Mouse (Mus musculus) hindbrain, embryonic 13.5 days (tissue): Measurements from ENCODE around the gene P4ha2. TPM values are rescaled to one million over a fixed set of nuclear protein-coding genes. Genes with fewer than 3 reads are reported as not detected.

Source experiments
- ATAC-seq: fragments of 200-750 bp; cut with Nextera tagmentation; 2 replicates; pipeline ENCODE4 v1.8.0; 2017; ENCODE audit warnings: moderate TSS enrichment; ENCODE audit not compliant: low FRiP score
- H3K27ac ChIP-seq: fragments of 300-500 bp; sonication (generic); 2 replicates; pipeline ENCODE4 v1.5.1; 2015; ENCODE audit warnings: inconsistent platforms, mild to moderate bottlenecking, moderate library complexity
- H3K27me3 ChIP-seq: fragments of 300-500 bp; sonication (generic); 2 replicates; pipeline ENCODE4 v1.6.1; 2015; ENCODE audit warnings: mild to moderate bottlenecking, inconsistent platforms
- H3K36me3 ChIP-seq: fragments of 300-500 bp; sonication (generic); 2 replicates; pipeline ENCODE4 v1.6.1; 2015; ENCODE audit warnings: mild to moderate bottlenecking, inconsistent platforms
- H3K4me1 ChIP-seq: fragments of 300-500 bp; sonication (generic); replicated peaks from 2 replicates; pipeline ENCODE4 v1.6.1; 2015; ENCODE audit warnings: inconsistent platforms
- H3K4me2 ChIP-seq: fragments of 300-500 bp; sonication (generic); 2 replicates; pipeline ENCODE4 v1.6.1; 2015; ENCODE audit warnings: inconsistent platforms, mild to moderate bottlenecking, moderate library complexity
- H3K4me3 ChIP-seq: fragments of 300-500 bp; sonication (generic); 2 replicates; pipeline ENCODE4 v1.5.1; 2015; ENCODE audit warnings: mild to moderate bottlenecking, inconsistent platforms
- H3K9ac ChIP-seq: fragments of 300-500 bp; sonication (generic); 2 replicates; pipeline ENCODE4 v1.6.1; 2015; ENCODE audit warnings: mild to moderate bottlenecking, inconsistent platforms
- H3K9me3 ChIP-seq: fragments of 300-500 bp; sonication (generic); 2 replicates; pipeline ENCODE4 v1.6.1; 2016; ENCODE audit warnings: inconsistent platforms
- WGBS: fragments of 180-500 bp; shearing (Covaris S2); methylation state at CpG from one replicate; pipeline ENCODE4 v1.1.7; 2015; 5-methylcytosine and 5-hydroxymethylcytosine counted together
- polyA plus RNA-seq: library from polyadenylated mRNA; unstranded; fragments of >200 nt; fragmentation: Nextera tagmentation; extraction: Ambion mirVana; gene quantifications from 2 replicates; pipeline ENCODE4 v1.2.1, GENCODE M21; 2015

The P4ha2 gene
- polyA plus RNA-seq, 1 experiment from 2014 or later = 10.9 TPM

DNA sequence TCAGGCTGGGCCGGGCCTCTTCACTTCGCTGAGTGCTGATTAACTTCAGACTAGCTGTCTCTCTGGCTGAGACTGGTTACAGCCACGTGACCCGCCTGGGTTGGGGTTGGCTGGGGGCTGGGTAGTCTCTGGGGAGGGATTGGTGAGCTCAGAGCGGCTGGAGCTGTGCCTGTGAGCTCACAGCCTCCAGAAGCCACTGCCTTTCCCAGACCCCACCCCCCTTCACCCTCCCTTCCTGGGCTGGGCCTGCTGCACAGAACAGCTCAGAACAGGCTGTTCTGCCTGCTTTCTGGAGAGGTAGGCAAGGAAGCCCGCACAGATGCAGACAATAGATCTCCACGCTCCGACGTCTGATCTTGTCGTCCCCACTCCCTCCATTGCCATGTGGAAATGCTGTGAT, 13.0 kb downstream of the P4ha2 start:
- Histone ChIP-seq H3K9me3 (no peaks in the 10 kb centered on the region), H3K36me3 (0 out of 2 replicates have a peak, but pooled peaks cover 4% of the 10 kb centered on the region), H3K27me3 (no peaks in the 10 kb centered on the region), H3K4me2 (peak overlapping the region; percentile 37), H3K4me1 (peaks cover 55% of the 10 kb centered on the region), H3K27ac (peak overlapping the region; percentile 92), H3K4me3 (0 out of 2 replicates have a peak overlapping the region, but pooled peaks have one; percentile 3), H3K9ac (peak overlapping the region; percentile 60)
- ATAC-seq = peak; percentile 98
- 5% methylated on average over 10 of the region's 10 CpGs for WGBS

DNA sequence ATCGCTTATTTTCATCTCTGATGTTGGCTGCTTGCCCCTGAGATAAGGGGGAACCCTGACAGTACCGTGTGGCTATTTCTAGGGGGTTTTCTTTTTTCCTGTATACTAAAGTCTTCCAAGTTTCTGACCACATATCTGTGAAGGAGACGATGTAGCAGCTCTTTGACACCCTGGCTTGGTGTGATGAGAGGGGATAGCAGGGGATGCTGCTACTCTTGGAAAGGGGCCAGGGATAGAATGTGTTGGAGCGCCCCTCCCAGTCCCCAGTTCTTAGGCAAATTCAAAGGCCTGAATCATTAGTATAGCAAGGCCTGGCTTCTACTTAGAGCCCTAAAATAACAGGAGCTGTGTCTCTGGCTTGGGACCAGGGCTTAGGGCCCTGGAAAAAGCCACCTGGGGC, 13.5 kb downstream of the P4ha2 start:
- peak; percentile 34 for ATAC-seq
- 0 out of 2 replicates have a peak, but pooled peaks cover 6% of the 10 kb centered on the region for H3K36me3 ChIP-seq
- 32% methylated on average over 4 of the region's 4 CpGs for WGBS
- peak overlapping the region; percentile 60 for H3K9ac ChIP-seq
- H3K9me3 ChIP-seq = no peaks in the 10 kb centered on the region
- H3K27me3 ChIP-seq = no peaks in the 10 kb centered on the region
- H3K27ac ChIP-seq = peak overlapping the region; percentile 92
- peak overlapping the region; percentile 37 for H3K4me2 ChIP-seq
- peaks cover 52% of the 10 kb centered on the region for H3K4me1 ChIP-seq
- 0 out of 2 replicates have a peak overlapping the region, but pooled peaks have one; percentile 3 for H3K4me3 ChIP-seq

- 94% methylated on average over 3 of the region's 3 CpGs for WGBS
- Histone ChIP-seq H3K4me1 (peaks cover 52% of the 10 kb centered on the region), H3K27me3 (no peaks in the 10 kb centered on the region), H3K27ac (no peak overlapping the region), H3K4me3 (no peak overlapping the region), H3K9ac (no peak overlapping the region), H3K36me3 (peaks cover 9% of the 10 kb centered on the region; the same call in 1 of the 2 replicates), H3K4me2 (no peak overlapping the region), H3K9me3 (no peaks in the 10 kb centered on the region)
- no peak for ATAC-seq
Observed at GRCm38 (mm10) chr11:54114746-54115145, 14.9 kb downstream of the P4ha2 start.

DNA sequence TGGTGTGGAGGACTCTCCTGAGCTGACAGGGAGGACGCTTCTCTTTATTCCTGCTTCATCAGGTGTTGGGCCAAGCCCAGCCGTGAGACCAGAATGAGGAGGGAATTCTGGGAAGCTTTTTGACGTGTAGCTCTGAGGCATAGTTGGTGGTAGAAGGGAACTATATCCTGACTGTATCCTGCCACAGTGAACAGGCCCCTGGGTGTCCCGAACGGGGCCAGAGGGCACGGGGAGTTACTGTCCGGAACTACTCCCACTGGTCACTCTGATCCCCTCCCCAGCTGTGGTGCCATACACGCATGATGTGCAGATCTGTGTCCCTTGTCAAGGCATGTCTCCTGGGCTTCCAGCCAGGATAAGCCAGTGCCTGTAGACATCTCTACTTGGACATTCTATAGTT, 15.4 kb downstream of the P4ha2 start:
- Histone ChIP-seq H3K4me3 (no peak overlapping the region), H3K4me2 (no peak overlapping the region), H3K9ac (no peak overlapping the region), H3K36me3 (peaks cover 13% of the 10 kb centered on the region; the same call in 1 of the 2 replicates), H3K27ac (no peak overlapping the region), H3K9me3 (no peaks in the 10 kb centered on the region), H3K4me1 (peaks cover 52% of the 10 kb centered on the region), H3K27me3 (no peaks in the 10 kb centered on the region)
- ATAC-seq = no peak
- 82% methylated on average over 8 of the region's 8 CpGs for WGBS

DNA sequence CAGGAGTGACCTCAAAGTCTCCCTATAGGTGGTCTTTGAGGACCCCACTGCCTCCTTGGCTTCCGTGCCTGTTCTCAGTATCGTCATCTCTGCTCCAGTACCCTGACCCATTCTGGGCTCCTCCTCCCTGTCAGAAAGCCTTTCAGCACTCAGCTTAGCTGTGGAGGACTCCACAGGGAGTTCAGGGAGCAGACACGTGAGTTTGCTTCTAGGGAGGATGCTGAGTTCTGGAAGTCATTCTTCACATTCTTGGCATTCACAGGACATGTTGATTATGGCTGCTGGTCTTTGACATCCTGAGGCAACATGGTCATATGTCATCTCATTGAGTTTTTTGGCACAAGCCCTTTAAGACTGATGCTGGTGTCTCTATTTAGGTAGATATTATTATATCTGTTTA, 16.0 kb downstream of the P4ha2 start:
- Histone ChIP-seq H3K9me3 (no peaks in the 10 kb centered on the region), H3K4me2 (no peak overlapping the region), H3K27ac (no peak overlapping the region), H3K4me3 (no peak overlapping the region), H3K36me3 (peaks cover 13% of the 10 kb centered on the region; the same call in 1 of the 2 replicates), H3K27me3 (no peaks in the 10 kb centered on the region), H3K4me1 (peaks cover 52% of the 10 kb centered on the region), H3K9ac (no peak overlapping the region)
- WGBS = 46% methylated on average over 3 of the region's 3 CpGs
- ATAC-seq = no peak

- H3K4me1 ChIP-seq = peaks cover 49% of the 10 kb centered on the region
- no peak overlapping the region for H3K27ac ChIP-seq
- H3K9ac ChIP-seq = no peak overlapping the region
- H3K4me3 ChIP-seq = no peak overlapping the region
- H3K9me3 ChIP-seq = no peaks in the 10 kb centered on the region
- no peak overlapping the region for H3K4me2 ChIP-seq
- ATAC-seq = no peak
- 73% methylated on average over 4 of the region's 4 CpGs for WGBS
- H3K27me3 ChIP-seq = no peaks in the 10 kb centered on the region
- H3K36me3 ChIP-seq = peaks cover 13% of the 10 kb centered on the region; the same call in 1 of the 2 replicates
Observed at GRCm38 (mm10) chr11:54116406-54116805, 16.5 kb downstream of the P4ha2 start.

GRCm38 (mm10) chr11:54117096-54117495, 17.2 kb downstream of the P4ha2 start:
- Histone ChIP-seq H3K9me3 (no peaks in the 10 kb centered on the region), H3K9ac (no peak overlapping the region), H3K27ac (no peak overlapping the region), H3K4me3 (no peak overlapping the region), H3K4me1 (peaks cover 45% of the 10 kb centered on the region), H3K4me2 (no peak overlapping the region), H3K27me3 (no peaks in the 10 kb centered on the region), H3K36me3 (peaks cover 13% of the 10 kb centered on the region; the same call in 1 of the 2 replicates)
- no peak for ATAC-seq
- 88% methylated on average over 10 of the region's 10 CpGs for WGBS

- WGBS = 90% methylated on average over 12 of the region's 12 CpGs
- Histone ChIP-seq H3K9me3 (no peaks in the 10 kb centered on the region), H3K4me1 (peaks cover 39% of the 10 kb centered on the region), H3K4me2 (no peak overlapping the region), H3K9ac (no peak overlapping the region), H3K36me3 (peaks cover 13% of the 10 kb centered on the region; the same call in 1 of the 2 replicates), H3K27ac (no peak overlapping the region), H3K27me3 (no peaks in the 10 kb centered on the region), H3K4me3 (no peak overlapping the region)
- no peak for ATAC-seq
Observed at GRCm38 (mm10) chr11:54119126-54119525, 19.2 kb downstream of the P4ha2 start.

GRCm38 (mm10) chr11:54119740-54120360, 20.0 kb downstream of the P4ha2 start:
- Histone ChIP-seq H3K36me3 (peaks cover 13% of the 10 kb centered on the region; the same call in 1 of the 2 replicates), H3K4me2 (no peak overlapping the region), H3K9ac (no peak overlapping the region), H3K27me3 (no peaks in the 10 kb centered on the region), H3K27ac (no peak overlapping the region), H3K4me3 (no peak overlapping the region), H3K4me1 (peaks cover 35% of the 10 kb centered on the region), H3K9me3 (no peaks in the 10 kb centered on the region)
- no peak for ATAC-seq
- 88% methylated on average over 13 of the region's 13 CpGs for WGBS

GRCm38 (mm10) chr11:54122416-54123264, 22.7 kb downstream of the P4ha2 start:
- Histone ChIP-seq H3K9ac (no peak overlapping the region), H3K27ac (peak overlapping the region; percentile 12; the same call in 1 of the 2 replicates), H3K27me3 (no peaks in the 10 kb centered on the region), H3K9me3 (no peaks in the 10 kb centered on the region), H3K4me2 (no peak overlapping the region), H3K4me1 (peaks cover 27% of the 10 kb centered on the region), H3K4me3 (no peak overlapping the region), H3K36me3 (peaks cover 12% of the 10 kb centered on the region; the same call in 1 of the 2 replicates)
- ATAC-seq = peak; percentile 65
- WGBS = 53% methylated on average over 14 of the region's 14 CpGs

- 79% methylated on average over 18 of the region's 18 CpGs for WGBS
- H3K4me1 ChIP-seq = peaks cover 27% of the 10 kb centered on the region
- no peak overlapping the region for H3K4me3 ChIP-seq
- no peaks in the 10 kb centered on the region for H3K9me3 ChIP-seq
- ATAC-seq = no peak
- no peak overlapping the region for H3K27ac ChIP-seq
- 0 out of 2 replicates have a peak, but pooled peaks cover under 1% of the 10 kb centered on the region for H3K36me3 ChIP-seq
- no peak overlapping the region for H3K9ac ChIP-seq
- no peak overlapping the region for H3K4me2 ChIP-seq
- H3K27me3 ChIP-seq = no peaks in the 10 kb centered on the region
Observed at GRCm38 (mm10) chr11:54125982-54126648, 26.2 kb downstream of the P4ha2 start.
